8 mouse cellular contexts compared by ENCODE assay signal in genomic region chr19:22915868-22916642, GRCm38 (mm10).
DNase-seq lines count a peak whose midpoint lies in the region; ATAC-seq and TF ChIP-seq lines count a peak whose summit lies in the region.

No protein-coding gene starts in this region.

- no peaks in the 10 kb centered on the region for H3K4me1 ChIP-seq in G1E (ENCODE audit: insufficient read depth, low read depth, low read length)
- peaks cover 7% of the 10 kb centered on the region; the same call in 1 of the 2 replicates for H3K4me1 ChIP-seq in cerebellum, adult 2 months (ENCODE audit: control insufficient read depth, insufficient read depth, low read length)
- peaks cover 12% of the 10 kb centered on the region; the same call in 1 of the 2 replicates for H3K4me1 ChIP-seq in hindbrain, embryonic 10.5 days (replicated peaks)
- H3K4me1 ChIP-seq in lung, embryonic 15.5 days: peaks cover 18% of the 10 kb centered on the region

- 3% methylated on average over 16 of the region's 16 CpGs for WGBS in cerebellum, adult 2 months
- 25% methylated on average over 16 of the region's 16 CpGs for WGBS in hindbrain, embryonic 10.5 days
- WGBS in lung, embryonic 15.5 days: 15% methylated on average over 16 of the region's 16 CpGs

- DNase-seq in G1E (ENCODE audit: low spot score): peak; percentile 14
- DNase-seq in cerebellum, adult 2 months: peak; percentile 90 to 92
- peak; percentile 76 for DNase-seq in hindbrain, embryonic 10.5 days (ENCODE audit: low spot score)
- DNase-seq in layer of hippocampus, adult 9-10 months (ENCODE audit: low spot score): peak; percentile 81
- peak; percentile 44 for DNase-seq in ovary, postnatal 10 days (ENCODE audit: low spot score)
- DNase-seq in thymus, postnatal 14 days: peak; percentile 50

- TF ChIP-seq CTCF in G1E (IDR thresholded peaks at IDR 0.05; ENCODE audit: low read depth, low read length): peak; percentile 13; the same call in 1 of the 2 replicates
- peak; percentile 91 for TF ChIP-seq CTCF in cerebellum, adult 2 months (IDR thresholded peaks at IDR 0.05; ENCODE audit: borderline replicate concordance, insufficient read depth, low read depth, low read length)

- no peaks in the 10 kb centered on the region for H3K36me3 ChIP-seq in G1E (replicated peaks)
- no peaks in the 10 kb centered on the region for H3K36me3 ChIP-seq in hindbrain, embryonic 10.5 days
- H3K36me3 ChIP-seq in lung, embryonic 15.5 days: no peaks in the 10 kb centered on the region

- no peak for ATAC-seq in G1E (ENCODE audit: extremely low read depth, insufficient number of reproducible peaks, low FRiP score, poor library complexity, severe bottlenecking)
- ATAC-seq in frontal cortex, adult (ENCODE audit: low TSS enrichment): peak; percentile 75
- 0 out of 2 replicates have a peak, but pooled peaks have one; percentile 25 for ATAC-seq in lung, embryonic 15.5 days (ENCODE audit: borderline replicate concordance, extremely low read depth, low FRiP score, low TSS enrichment)

- H3K27me3 ChIP-seq in G1E (ENCODE audit: insufficient read depth, low read length): 0 out of 2 replicates have a peak, but pooled peaks cover 3% of the 10 kb centered on the region
- no peaks in the 10 kb centered on the region for H3K27me3 ChIP-seq in cerebellum, adult 2 months (ENCODE audit: control insufficient read depth, insufficient read depth, low read length)
- H3K27me3 ChIP-seq in hindbrain, embryonic 10.5 days (ENCODE audit: insufficient read depth, poor library complexity, severe bottlenecking): no peaks in the 10 kb centered on the region
- H3K27me3 ChIP-seq in lung, embryonic 15.5 days: no peaks in the 10 kb centered on the region

- peak overlapping the region; percentile 67 for H3K4me2 ChIP-seq in lung, embryonic 15.5 days

- H3K9me3 ChIP-seq in G1E (replicated peaks): no peaks in the 10 kb centered on the region
- no peaks in the 10 kb centered on the region for H3K9me3 ChIP-seq in hindbrain, embryonic 10.5 days
- H3K9me3 ChIP-seq in lung, embryonic 15.5 days: no peaks in the 10 kb centered on the region

- no peak overlapping the region; the same call in 1 of the 2 replicates for H3K4me3 ChIP-seq in G1E (ENCODE audit: low read depth, low read length)
- H3K4me3 ChIP-seq in cerebellum, adult 2 months (replicated peaks; ENCODE audit: insufficient read depth, low read depth, low read length): peak overlapping the region; percentile 27
- peak overlapping the region; percentile 43 for H3K4me3 ChIP-seq in hindbrain, embryonic 10.5 days
- peak overlapping the region; percentile 34 for H3K4me3 ChIP-seq in lung, embryonic 15.5 days

- TF ChIP-seq POLR2A in cerebellum, adult 2 months (IDR thresholded peaks at IDR 0.05; ENCODE audit: borderline replicate concordance, insufficient read depth, low read length): no peak; the same call in 1 of the 2 replicates

- peak overlapping the region; percentile 36; the same call in 1 of the 2 replicates for H3K9ac ChIP-seq in lung, embryonic 15.5 days

- H3K27ac ChIP-seq in cerebellum, adult 2 months (ENCODE audit: insufficient read depth, low read length): peak overlapping the region; percentile 90
- peak overlapping the region; percentile 18; the same call in 1 of the 2 replicates for H3K27ac ChIP-seq in hindbrain, embryonic 10.5 days
- H3K27ac ChIP-seq in lung, embryonic 15.5 days: peak overlapping the region; percentile 85

Comparison
In these comparisons a context has a peak if more than half of its experiments do, and no peak if none do; other contexts are left out.
1. DNase-seq: peak in every context shown above with its lines; median percentile 91 in cerebellum, adult 2 months; 81 in layer of hippocampus, adult 9-10 months; 76 in hindbrain, embryonic 10.5 days; 50 in thymus, postnatal 14 days; 44 in ovary, postnatal 10 days; 14 in G1E.
2. H3K27ac ChIP-seq: peak in every context shown above with its lines; median percentile 90 in cerebellum, adult 2 months; 85 in lung, embryonic 15.5 days; 18 in hindbrain, embryonic 10.5 days.